1 mouse cellular context compared by ENCODE assay signal in the genomic region with DNA sequence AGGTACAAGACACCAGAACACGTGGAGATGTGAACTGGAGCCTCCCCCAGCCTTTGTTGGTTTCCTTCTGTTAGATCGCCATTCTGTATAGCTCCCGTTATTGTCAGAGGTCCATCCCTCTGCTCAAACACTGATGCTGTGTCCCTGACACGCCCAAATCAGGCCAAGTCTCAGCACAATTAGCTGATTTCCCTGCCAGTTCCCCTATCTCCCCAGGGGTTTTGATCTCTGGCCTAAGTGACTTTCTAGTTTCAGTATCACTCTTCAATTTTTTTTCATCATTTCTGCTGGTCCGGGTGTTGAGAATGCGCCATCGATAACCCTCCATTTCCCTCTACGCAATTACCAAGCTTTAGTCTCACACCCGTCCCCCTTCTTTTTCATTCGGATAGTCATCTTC.
TF ChIP-seq lines count a peak whose summit lies in the region.

No protein-coding gene starts in this region.

TF ChIP-seq in CH12.LX, 34 proteins besides CTCF, POLR2A, EP300 and RAD21:
- TF ChIP-seq MAZ (IDR thresholded peaks at IDR 0.05; ENCODE audit: low read depth, low read length) (peak; percentile 54; the same call in 1 of the 2 replicates), NELFE (IDR thresholded peaks at IDR 0.05; ENCODE audit: low read depth, low read length) (0 out of 2 replicates have a peak, but pooled peaks have one; percentile 25), ZKSCAN1 (IDR thresholded peaks at IDR 0.05; ENCODE audit: borderline replicate concordance, low read depth, low read length) (no peak), TBP (conservative IDR thresholded peaks at IDR 0.05; ENCODE audit: low read depth, low read length) (peak; percentile 50; the same call in 1 of the 2 replicates), MAFK (IDR thresholded peaks at IDR 0.05; ENCODE audit: insufficient replicate concordance, low read length) (peak; percentile 82), TCF12 (IDR thresholded peaks at IDR 0.05; ENCODE audit: low read depth, low read length) (peak; percentile 65), JUND (conservative IDR thresholded peaks at IDR 0.05; ENCODE audit: low read depth, low read length) (peak; percentile 83), UBTF (IDR thresholded peaks at IDR 0.05; ENCODE audit: low read depth, low read length) (no peak), JUN (IDR thresholded peaks at IDR 0.05; ENCODE audit: insufficient read depth, low read depth, low read length) (peak; percentile 70), CHD2 (IDR thresholded peaks at IDR 0.05; ENCODE audit: low read length) (peak; percentile 60), USF1 (IDR thresholded peaks at IDR 0.05; ENCODE audit: low read depth, low read length) (no peak), ZMIZ1 (IDR thresholded peaks at IDR 0.05; ENCODE audit: low read depth, low read length) (no peak), GABPA (IDR thresholded peaks at IDR 0.05; ENCODE audit: insufficient replicate concordance, low read depth, low read length) (no peak), MYC (IDR thresholded peaks at IDR 0.05; ENCODE audit: low read depth, low read length) (peak; percentile 56; the same call in 1 of the 2 replicates), ETS1 (conservative IDR thresholded peaks at IDR 0.05; ENCODE audit: low read depth, low read length) (peak; percentile 80), SMC3 (IDR thresholded peaks at IDR 0.05; ENCODE audit: low read depth, low read length) (peak; percentile 36), E2F4 (IDR thresholded peaks at IDR 0.05; ENCODE audit: insufficient replicate concordance, low read depth, low read length) (0 out of 2 replicates have a peak, but pooled peaks have one; percentile 20), ZNF384 (IDR thresholded peaks at IDR 0.05; ENCODE audit: low read depth, low read length) (peak; percentile 95), BHLHE40 (IDR thresholded peaks at IDR 0.05; ENCODE audit: low read depth, low read length) (peak; percentile 69), IRF4 (IDR thresholded peaks at IDR 0.05; ENCODE audit: low read depth, low read length) (peak; percentile 96), MXI1 (IDR thresholded peaks at IDR 0.05; ENCODE audit: low read depth, low read length) (no peak), MEF2A (IDR thresholded peaks at IDR 0.05; ENCODE audit: borderline replicate concordance, low read depth, low read length) (peak; percentile 64; the same call in 1 of the 2 replicates), KAT2A (IDR thresholded peaks at IDR 0.05; ENCODE audit: insufficient replicate concordance, low read length) (0 out of 2 replicates have a peak, but pooled peaks have one; percentile 41), MAX (IDR thresholded peaks at IDR 0.05; ENCODE audit: low read length) (peak; percentile 61; the same call in 1 of the 2 replicates)
